Mouse (Mus musculus) fibroblast of lung, adult 2 months (primary cell): Measurements from ENCODE around the gene Card19.
A peak's percentile ranks its signal among the peaks of the same experiment; 100 is the strongest.

ENCODE experiments used
- DNase-seq: peaks from one replicate; pipeline ENCODE4 v3.0.0-alpha.2; 2011; ENCODE audit warnings: low read depth

The Card19 gene

GRCm38 (mm10) chr13:49215504-49216219, at the start of gene Card19:
Gene Card19, minus strand, starts transcription at chr13:49216037.
- DNase-seq = peak; percentile 73

GRCm38 (mm10) chr13:49260036-49260722, 44.3 kb upstream of the Card19 start:
- DNase-seq = no peak

- no peak for DNase-seq
These were observed 42.0 kb upstream of the Card19 start for GRCm38 (mm10) chr13:49257819-49258313.

- no peak for DNase-seq
These were observed 36.9 kb upstream of the Card19 start for GRCm38 (mm10) chr13:49252746-49253145.

- no peak for DNase-seq
These were observed 36.3 kb upstream of the Card19 start for GRCm38 (mm10) chr13:49252113-49252512.

GRCm38 (mm10) chr13:49250716-49251517, 35.1 kb upstream of the Card19 start:
- DNase-seq = no peak

- no peak for DNase-seq
These were observed 33.8 kb upstream of the Card19 start for GRCm38 (mm10) chr13:49249634-49250033.

GRCm38 (mm10) chr13:49248923-49249322, 33.1 kb upstream of the Card19 start:
- DNase-seq = no peak

- DNase-seq = no peak
These were observed 32.6 kb upstream of the Card19 start, which contains the start of gene Susd3 for GRCm38 (mm10) chr13:49248467-49248862. Gene Susd3, minus strand, starts transcription at chr13:49248706.

- no peak for DNase-seq
These were observed 32.1 kb upstream of the Card19 start for GRCm38 (mm10) chr13:49247740-49248466.

GRCm38 (mm10) chr13:49247232-49247739, 31.4 kb upstream of the Card19 start:
- DNase-seq = no peak

- DNase-seq = no peak
These were observed 30.8 kb upstream of the Card19 start for GRCm38 (mm10) chr13:49246626-49247025.

GRCm38 (mm10) chr13:49246011-49246410, 30.2 kb upstream of the Card19 start:
- no peak for DNase-seq

GRCm38 (mm10) chr13:49245251-49245650, 29.4 kb upstream of the Card19 start:
- no peak for DNase-seq

GRCm38 (mm10) chr13:49243492-49243891, 27.7 kb upstream of the Card19 start:
- DNase-seq = no peak

- DNase-seq = no peak
These were observed 26.7 kb upstream of the Card19 start for GRCm38 (mm10) chr13:49242321-49243065.

GRCm38 (mm10) chr13:49238737-49239136, 22.9 kb upstream of the Card19 start:
- no peak for DNase-seq

GRCm38 (mm10) chr13:49237617-49238016, 21.8 kb upstream of the Card19 start:
- no peak for DNase-seq

- DNase-seq = no peak
These were observed 18.9 kb upstream of the Card19 start for GRCm38 (mm10) chr13:49234711-49235110.

GRCm38 (mm10) chr13:49233792-49234572, 18.1 kb upstream of the Card19 start:
- no peak for DNase-seq
